Mouse (Mus musculus) kidney, adult 2 months (tissue): ENCODE measurements at regions not wholly inside any gene's neighbourhood (a gene's known extent, or its start where the extent isn't known, plus 50 kb on each side); places are given as distances from the start of the nearest gene placed in this dataset.

Experiments used
- CTCF ChIP-seq: fragments of 200-500 bp; conservative IDR thresholded peaks from 2 replicates; pipeline ENCODE4 v1.5.1; 2011; ENCODE audit warnings: low read depth, mild to moderate bottlenecking, control low read depth, low read length, moderate library complexity, mixed read lengths; ENCODE audit not compliant: insufficient read depth, insufficient read length
- POLR2A ChIP-seq: fragments of 200-500 bp; IDR thresholded peaks from one replicate; pipeline ENCODE4 v1.6.1; 2011; ENCODE audit warnings: low read depth, low read length, control low read depth

DNA sequence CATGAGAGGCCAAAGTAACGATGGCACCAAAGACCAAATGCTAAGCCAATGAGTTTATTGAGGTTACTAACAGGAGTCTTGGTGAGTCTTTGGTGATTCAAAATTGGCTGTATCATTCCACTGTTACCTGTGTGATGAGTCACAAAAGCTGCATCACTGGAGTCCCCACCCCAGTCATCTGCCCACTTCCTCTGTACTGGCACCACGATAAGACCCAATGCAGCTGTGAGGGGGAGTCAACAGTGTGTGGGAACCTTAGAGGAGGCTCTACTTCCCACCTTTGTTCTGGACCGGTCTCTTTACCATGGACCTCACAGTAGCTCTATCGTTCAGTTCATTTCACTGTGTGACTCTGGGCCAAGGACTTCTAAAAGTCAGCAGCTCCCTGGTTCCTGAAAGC is 657.2 kb downstream of the Tmem114 start:
- no peak for TF ChIP-seq CTCF
- no peak for TF ChIP-seq POLR2A
